Mouse (Mus musculus): ENCODE measurements at regions not wholly inside any gene's neighbourhood (a gene's known extent, or its start where the extent isn't known, plus 50 kb on each side); places are given as distances from the start of the nearest gene placed in this dataset.

DNA sequence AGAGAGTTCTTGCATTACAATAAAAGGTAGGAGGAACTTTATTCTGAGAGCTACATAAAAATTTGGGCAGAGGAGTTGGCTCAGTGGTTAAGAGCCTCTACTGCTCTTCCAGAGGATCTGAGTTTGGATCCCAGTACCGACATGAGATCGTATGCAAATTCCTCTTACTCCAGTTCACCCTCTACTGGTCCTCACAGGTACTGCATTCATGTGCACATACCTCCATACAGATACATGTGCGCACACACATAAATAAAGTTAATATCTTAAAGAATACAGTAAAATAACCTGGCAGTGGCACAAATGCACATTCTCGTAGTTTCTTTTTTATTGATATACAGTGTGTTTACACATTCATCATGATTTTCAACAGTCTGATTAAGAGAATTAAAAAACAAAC, 232.4 kb downstream of the Vps13c start:
- no peaks in the 10 kb centered on the region for H3K4me1 ChIP-seq

DNA sequence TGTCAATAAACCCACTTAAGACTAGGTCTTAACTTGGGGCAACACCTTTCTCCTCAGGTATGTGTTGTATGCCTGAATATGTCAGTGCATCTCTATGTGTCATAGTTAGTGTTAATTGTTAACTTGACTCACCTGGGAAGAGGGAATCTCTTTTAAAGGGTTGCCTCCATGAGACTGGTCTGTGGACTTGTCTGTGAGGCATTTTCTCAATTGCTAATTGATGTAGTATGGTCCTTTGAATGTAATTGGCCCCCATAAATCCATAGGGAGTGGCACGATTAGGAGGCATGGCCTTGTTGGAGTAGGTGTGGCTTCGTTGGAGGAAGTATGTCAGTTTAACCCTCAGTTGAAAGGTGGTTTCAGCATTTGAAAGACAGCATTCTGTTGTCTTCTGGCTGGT, 237.1 kb downstream of the Vps13c start:
- H3K36me3 ChIP-seq (replicated peaks; ENCODE audit: low read length): no peaks in the 10 kb centered on the region
- H3K4me3 ChIP-seq (replicated peaks): no peak overlapping the region
- no peak for TF ChIP-seq GATA1 (IDR thresholded peaks at IDR 0.05; ENCODE audit: borderline replicate concordance, low read length)
- no peak for TF ChIP-seq FLI1 (IDR thresholded peaks at IDR 0.05; ENCODE audit: low read length)

More for the DNA sequence above, 232.4 kb downstream of the Vps13c start:
- TF ChIP-seq FLI1 (IDR thresholded peaks at IDR 0.05; ENCODE audit: low read length) (no peak), GATA1 (IDR thresholded peaks at IDR 0.05; ENCODE audit: borderline replicate concordance, low read length) (no peak)
- no peaks in the 10 kb centered on the region for H3K27me3 ChIP-seq (replicated peaks)
- H3K36me3 ChIP-seq (replicated peaks; ENCODE audit: low read length): no peaks in the 10 kb centered on the region
- H3K4me3 ChIP-seq (replicated peaks): no peak overlapping the region
- peaks cover 16% of the 10 kb centered on the region for H3K9me3 ChIP-seq

DNA sequence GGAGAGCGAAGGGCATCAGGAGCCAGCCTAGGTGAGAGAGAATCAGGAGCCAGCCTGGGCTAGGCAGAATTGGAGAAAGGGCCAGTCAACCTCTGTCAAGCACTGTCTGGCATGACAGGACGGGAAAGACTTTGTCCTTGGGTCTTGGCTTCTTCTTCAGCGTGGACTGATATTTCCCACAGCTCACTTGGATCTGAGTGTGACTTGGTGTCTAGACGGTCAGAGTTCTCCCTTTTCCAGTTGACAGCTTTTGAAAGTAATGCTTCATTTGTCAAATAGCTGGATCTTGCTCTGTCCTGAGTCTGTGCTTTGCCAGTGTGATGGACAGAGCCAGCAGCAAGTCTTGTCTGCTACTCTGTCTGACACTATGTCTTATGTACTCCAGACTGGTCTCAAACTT, 243.1 kb downstream of the Vps13c start:
- H3K9me3 ChIP-seq: 0 out of 2 replicates have a peak, but pooled peaks cover 5% of the 10 kb centered on the region
- H3K27me3 ChIP-seq (replicated peaks): no peaks in the 10 kb centered on the region
- no peaks in the 10 kb centered on the region for H3K4me1 ChIP-seq
- TF ChIP-seq GATA1 (IDR thresholded peaks at IDR 0.05; ENCODE audit: borderline replicate concordance, low read length) (no peak), FLI1 (IDR thresholded peaks at IDR 0.05; ENCODE audit: low read length) (no peak)
- H3K36me3 ChIP-seq (replicated peaks; ENCODE audit: low read length): no peaks in the 10 kb centered on the region
- no peak overlapping the region for H3K4me3 ChIP-seq (replicated peaks)

More for the DNA sequence above, 237.1 kb downstream of the Vps13c start:
- Histone ChIP-seq H3K4me1 (no peaks in the 10 kb centered on the region), H3K9me3 (peaks cover 14% of the 10 kb centered on the region), H3K27me3 (replicated peaks) (no peaks in the 10 kb centered on the region)

DNA sequence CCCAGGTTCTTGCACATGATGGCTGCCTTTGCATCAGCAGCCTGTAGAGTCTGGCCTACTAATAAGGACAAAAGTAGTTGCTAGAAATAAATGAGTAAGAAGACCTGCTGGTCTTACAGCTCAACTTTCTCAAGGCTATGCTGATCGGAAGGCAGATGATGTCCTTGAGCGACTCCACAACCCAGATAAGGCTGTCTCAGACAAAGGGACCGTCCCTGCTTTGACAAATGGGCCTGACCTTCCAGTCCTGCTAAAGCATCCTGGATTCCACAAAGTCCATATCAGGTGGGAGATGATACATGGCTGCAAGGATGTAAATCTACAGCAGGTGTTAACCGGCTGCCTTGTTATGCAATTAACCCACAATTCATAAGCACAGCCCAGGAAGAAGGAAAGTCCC, 244.8 kb downstream of the Vps13c start:
- Histone ChIP-seq H3K9me3 (no peaks in the 10 kb centered on the region), H3K4me3 (replicated peaks) (no peak overlapping the region), H3K27me3 (replicated peaks) (no peaks in the 10 kb centered on the region), H3K36me3 (replicated peaks; ENCODE audit: low read length) (no peaks in the 10 kb centered on the region), H3K4me1 (no peaks in the 10 kb centered on the region)
- TF ChIP-seq GATA1 (IDR thresholded peaks at IDR 0.05; ENCODE audit: borderline replicate concordance, low read length) (no peak), FLI1 (IDR thresholded peaks at IDR 0.05; ENCODE audit: low read length) (no peak)

DNA sequence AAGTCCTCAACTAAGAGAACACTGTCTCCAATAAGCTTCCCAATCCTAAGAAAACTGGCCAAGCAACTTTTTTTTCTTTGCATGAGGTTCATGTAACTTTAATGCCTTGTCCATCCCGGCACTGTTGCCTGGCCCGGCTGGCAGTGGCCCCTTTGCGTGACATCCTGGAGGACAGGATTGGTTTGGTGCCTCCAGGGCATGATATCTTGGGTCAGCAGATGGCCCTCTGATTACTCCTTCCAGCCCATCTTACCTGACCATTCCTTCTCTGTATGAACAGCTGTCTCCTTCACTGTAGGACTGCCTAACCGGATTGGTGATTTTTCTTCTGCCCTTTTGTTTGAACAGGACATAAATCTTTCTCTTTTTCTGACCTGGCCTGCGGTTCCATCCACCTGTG, 254.4 kb downstream of the Vps13c start:
- no peaks in the 10 kb centered on the region for H3K27me3 ChIP-seq (replicated peaks)
- no peak overlapping the region for H3K4me3 ChIP-seq (replicated peaks)
- TF ChIP-seq GATA1 (IDR thresholded peaks at IDR 0.05; ENCODE audit: borderline replicate concordance, low read length) (no peak), FLI1 (IDR thresholded peaks at IDR 0.05; ENCODE audit: low read length) (no peak)
- H3K9me3 ChIP-seq: peaks cover 7% of the 10 kb centered on the region; the same call in 1 of the 2 replicates
- no peaks in the 10 kb centered on the region for H3K36me3 ChIP-seq (replicated peaks; ENCODE audit: low read length)
- H3K4me1 ChIP-seq: no peaks in the 10 kb centered on the region

DNA sequence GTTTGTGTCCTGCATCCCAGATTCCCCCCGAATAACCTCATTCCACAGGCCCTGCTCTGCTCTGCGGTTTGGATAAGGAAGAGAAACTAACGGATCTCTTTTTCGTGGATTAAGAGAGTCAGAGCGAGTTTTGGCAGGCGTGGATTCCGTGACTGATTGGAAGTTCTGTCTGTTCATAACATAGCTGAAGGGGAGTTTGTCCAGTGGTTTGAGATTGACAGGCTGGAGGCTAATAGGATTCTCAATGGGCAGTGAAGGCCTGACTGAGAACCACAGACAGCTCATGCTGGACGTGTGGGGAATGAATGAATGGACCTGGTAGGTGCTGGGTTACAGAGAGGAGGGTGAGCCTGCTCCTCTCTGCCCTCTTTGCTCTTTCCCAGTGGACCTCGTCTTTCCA, 269.6 kb downstream of the Vps13c start:
- no peaks in the 10 kb centered on the region for H3K27me3 ChIP-seq (replicated peaks)
- TF ChIP-seq GATA1 (IDR thresholded peaks at IDR 0.05; ENCODE audit: borderline replicate concordance, low read length) (no peak), FLI1 (IDR thresholded peaks at IDR 0.05; ENCODE audit: low read length) (no peak)
- no peak overlapping the region for H3K4me3 ChIP-seq (replicated peaks)
- H3K36me3 ChIP-seq (replicated peaks; ENCODE audit: low read length): no peaks in the 10 kb centered on the region
- no peaks in the 10 kb centered on the region for H3K4me1 ChIP-seq
- H3K9me3 ChIP-seq: peaks cover 4% of the 10 kb centered on the region; the same call in 1 of the 2 replicates

DNA sequence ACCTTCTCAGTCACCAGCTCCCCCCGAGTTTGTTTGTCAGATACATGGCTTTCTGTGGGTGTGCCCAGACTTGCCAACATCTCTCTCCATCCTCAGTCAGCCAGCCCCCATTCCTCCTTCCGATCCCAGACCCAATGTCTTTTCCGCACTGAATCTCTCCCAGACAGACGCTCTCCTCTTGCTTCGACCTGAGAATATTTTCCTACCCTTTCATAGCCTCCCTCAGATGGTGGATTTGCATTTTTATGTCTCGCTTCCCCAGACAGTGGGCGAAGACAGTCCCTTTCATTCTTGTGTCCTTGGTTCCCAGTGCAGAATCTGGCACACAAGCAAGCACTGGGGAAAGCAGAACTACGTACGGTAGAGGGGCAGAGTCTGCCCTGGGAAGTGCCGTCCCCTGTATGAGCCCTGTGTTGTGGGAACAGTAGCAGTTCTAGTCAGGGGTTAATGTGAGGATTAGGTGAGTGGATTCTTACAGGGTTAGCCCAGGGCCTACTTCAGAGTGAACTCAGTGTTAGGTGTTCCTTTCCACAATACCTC, 275.0 kb downstream of the Vps13c start:
- H3K4me3 ChIP-seq (replicated peaks): no peak overlapping the region
- H3K36me3 ChIP-seq (replicated peaks; ENCODE audit: low read length): no peaks in the 10 kb centered on the region
- TF ChIP-seq FLI1 (IDR thresholded peaks at IDR 0.05; ENCODE audit: low read length) (no peak), GATA1 (IDR thresholded peaks at IDR 0.05; ENCODE audit: borderline replicate concordance, low read length) (no peak)
- peaks cover 10% of the 10 kb centered on the region for H3K9me3 ChIP-seq
- H3K4me1 ChIP-seq: no peaks in the 10 kb centered on the region
- H3K27me3 ChIP-seq (replicated peaks): no peaks in the 10 kb centered on the region

DNA sequence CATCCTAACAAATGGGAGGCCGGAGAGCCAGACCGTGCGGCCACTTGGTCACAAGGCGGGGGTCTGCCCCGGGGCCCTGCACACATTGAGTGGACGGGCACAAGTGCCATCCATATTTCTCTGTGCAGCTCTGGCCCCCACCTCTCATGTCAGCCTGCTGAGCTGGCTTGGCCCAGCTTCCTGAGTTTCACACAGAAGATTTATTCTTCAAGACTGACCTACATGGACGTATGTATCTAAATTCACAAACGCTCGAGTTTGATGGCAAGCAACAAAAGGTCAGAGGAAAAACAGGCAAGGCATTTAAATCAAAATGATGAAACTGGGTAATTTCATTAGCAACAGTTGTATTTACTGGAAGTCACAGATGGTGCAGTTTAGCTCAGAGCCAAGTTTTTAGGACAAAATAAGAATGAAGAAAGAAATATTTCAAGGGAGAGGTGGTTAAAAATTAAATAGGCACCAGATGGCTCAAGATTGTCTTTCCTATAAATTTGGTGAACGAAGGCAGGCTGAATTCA, 276.1 kb downstream of the Vps13c start:
- no peak overlapping the region for H3K4me3 ChIP-seq (replicated peaks)
- no peaks in the 10 kb centered on the region for H3K27me3 ChIP-seq (replicated peaks)
- H3K36me3 ChIP-seq (replicated peaks; ENCODE audit: low read length): no peaks in the 10 kb centered on the region
- TF ChIP-seq GATA1 (IDR thresholded peaks at IDR 0.05; ENCODE audit: borderline replicate concordance, low read length) (no peak), FLI1 (IDR thresholded peaks at IDR 0.05; ENCODE audit: low read length) (no peak)
- peaks cover 5% of the 10 kb centered on the region for H3K9me3 ChIP-seq
- H3K4me1 ChIP-seq: no peaks in the 10 kb centered on the region

DNA sequence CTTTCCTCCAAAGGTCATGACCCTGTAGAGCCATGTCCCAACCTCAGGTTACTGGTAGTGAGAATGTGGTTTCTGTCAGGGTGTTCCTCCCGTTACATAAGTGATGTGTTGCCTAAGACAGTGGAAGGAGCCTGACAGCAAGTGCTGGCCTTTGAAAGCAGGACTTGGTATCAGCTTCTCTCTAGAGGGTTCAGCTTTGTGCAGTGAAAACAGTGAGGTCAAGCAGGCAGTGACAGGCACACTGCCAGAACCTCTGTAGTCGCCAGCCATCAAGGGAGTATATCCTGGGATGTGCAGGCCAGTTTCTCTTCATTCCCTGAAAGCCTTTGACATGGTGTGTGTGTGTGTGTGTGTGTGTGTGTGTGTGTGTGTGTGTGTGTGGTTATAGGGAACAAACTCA, 278.1 kb downstream of the Vps13c start:
- H3K27me3 ChIP-seq (replicated peaks): no peaks in the 10 kb centered on the region
- H3K4me1 ChIP-seq: no peaks in the 10 kb centered on the region
- H3K36me3 ChIP-seq (replicated peaks; ENCODE audit: low read length): no peaks in the 10 kb centered on the region
- no peak overlapping the region for H3K4me3 ChIP-seq (replicated peaks)
- no peak for TF ChIP-seq GATA1 (IDR thresholded peaks at IDR 0.05; ENCODE audit: borderline replicate concordance, low read length)
- no peak for TF ChIP-seq FLI1 (IDR thresholded peaks at IDR 0.05; ENCODE audit: low read length)
- H3K9me3 ChIP-seq: peaks cover 5% of the 10 kb centered on the region

DNA sequence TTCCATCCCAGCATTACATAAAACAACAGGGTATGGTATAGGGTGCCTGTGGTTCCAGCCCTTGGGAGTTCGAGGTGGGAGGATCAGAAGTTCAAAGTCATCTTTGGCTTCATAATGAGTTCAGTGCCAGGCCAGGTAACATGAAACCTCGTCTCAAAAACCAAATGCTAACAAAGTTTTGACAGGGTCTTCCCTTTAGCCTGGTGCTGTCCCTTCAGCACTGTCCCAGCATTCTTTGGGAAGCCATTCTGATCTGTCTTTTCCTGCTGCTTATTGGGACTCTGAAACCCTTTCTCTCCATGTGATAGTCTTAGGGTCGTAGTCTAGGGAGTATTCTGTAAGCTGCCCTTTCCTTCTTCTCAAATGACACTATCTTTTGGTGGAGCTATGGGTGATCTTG, 282.1 kb downstream of the Vps13c start:
- peaks cover 12% of the 10 kb centered on the region for H3K9me3 ChIP-seq
- TF ChIP-seq GATA1 (IDR thresholded peaks at IDR 0.05; ENCODE audit: borderline replicate concordance, low read length) (no peak), FLI1 (IDR thresholded peaks at IDR 0.05; ENCODE audit: low read length) (no peak)
- no peak overlapping the region for H3K4me3 ChIP-seq (replicated peaks)
- H3K27me3 ChIP-seq (replicated peaks): no peaks in the 10 kb centered on the region
- H3K4me1 ChIP-seq: no peaks in the 10 kb centered on the region
- no peaks in the 10 kb centered on the region for H3K36me3 ChIP-seq (replicated peaks; ENCODE audit: low read length)

All from megakaryocyte, embryonic 14.5 days (primary cell).